Mouse (Mus musculus): ENCODE data around the gene Hyal1. TPM values are rescaled to one million over a fixed set of nuclear protein-coding genes. Genes with fewer than 3 reads are reported as not detected.
A peak's percentile ranks its signal among the peaks of the same experiment; 100 is the strongest.
"Not testable (repeated sequence)": the region's sequence is repeated elsewhere in the genome, so short reads cannot be mapped to it uniquely, and the experiment has no call there.

Hyal1 gene
- polyA plus RNA-seq, 1 experiment from 2014 or later = 8.5 TPM

DNA sequence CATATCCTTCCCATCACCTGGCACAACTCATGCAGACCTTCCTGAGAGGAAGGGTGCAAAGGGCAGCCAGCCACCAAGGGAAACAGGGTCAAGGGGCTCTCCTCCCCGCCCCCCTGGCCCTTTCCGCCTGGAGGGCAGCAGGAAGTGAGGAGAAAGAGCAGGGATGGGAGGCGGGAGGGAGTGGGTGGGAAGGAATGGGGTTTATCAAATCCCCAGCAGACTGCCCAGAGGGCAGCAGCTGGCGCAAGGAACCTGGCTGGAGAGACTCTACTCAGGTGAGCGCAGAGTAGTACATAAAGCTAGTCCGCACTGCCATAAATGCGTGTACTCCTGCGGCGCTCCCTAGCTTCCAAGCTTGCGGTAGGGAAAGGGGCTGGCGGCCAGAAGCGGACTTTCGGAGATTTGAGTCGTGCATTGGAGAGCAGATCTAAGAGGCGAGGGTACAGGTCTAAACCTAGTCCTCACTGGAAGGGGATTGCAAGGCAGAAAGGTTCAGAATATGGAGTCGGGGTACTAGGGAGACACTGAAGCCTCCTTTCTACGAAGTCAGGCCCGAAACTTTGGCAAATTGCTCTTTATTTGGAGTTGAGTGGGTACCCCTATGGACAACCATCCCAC is 8.9 kb upstream of the Hyal1 start, which contains the start of gene Hyal2:
TSS of gene Hyal2 (plus strand) at position 244 of the 618 bp plus-strand sequence.
- peak within 1 kb of the TSS; percentile 85 for H3K4me3 ChIP-seq
- peaks cover 51% of the 10 kb centered on the region for H3K36me3 ChIP-seq
- peak within 1 kb of the TSS; percentile 84 for H3K27ac ChIP-seq (replicated peaks)
- no peaks in the 10 kb centered on the region for H3K27me3 ChIP-seq
- H3K4me2 ChIP-seq = peak within 1 kb of the TSS; percentile 96
- H3K9me3 ChIP-seq = no peaks in the 10 kb centered on the region
- no peak for ATAC-seq (ENCODE audit: low read depth)
- peak within 1 kb of the TSS; percentile 92 for H3K9ac ChIP-seq
- peaks cover 71% of the 10 kb centered on the region for H3K4me1 ChIP-seq (replicated peaks)
- WGBS = 8% methylated on average over 18 of the region's 18 CpGs

DNA sequence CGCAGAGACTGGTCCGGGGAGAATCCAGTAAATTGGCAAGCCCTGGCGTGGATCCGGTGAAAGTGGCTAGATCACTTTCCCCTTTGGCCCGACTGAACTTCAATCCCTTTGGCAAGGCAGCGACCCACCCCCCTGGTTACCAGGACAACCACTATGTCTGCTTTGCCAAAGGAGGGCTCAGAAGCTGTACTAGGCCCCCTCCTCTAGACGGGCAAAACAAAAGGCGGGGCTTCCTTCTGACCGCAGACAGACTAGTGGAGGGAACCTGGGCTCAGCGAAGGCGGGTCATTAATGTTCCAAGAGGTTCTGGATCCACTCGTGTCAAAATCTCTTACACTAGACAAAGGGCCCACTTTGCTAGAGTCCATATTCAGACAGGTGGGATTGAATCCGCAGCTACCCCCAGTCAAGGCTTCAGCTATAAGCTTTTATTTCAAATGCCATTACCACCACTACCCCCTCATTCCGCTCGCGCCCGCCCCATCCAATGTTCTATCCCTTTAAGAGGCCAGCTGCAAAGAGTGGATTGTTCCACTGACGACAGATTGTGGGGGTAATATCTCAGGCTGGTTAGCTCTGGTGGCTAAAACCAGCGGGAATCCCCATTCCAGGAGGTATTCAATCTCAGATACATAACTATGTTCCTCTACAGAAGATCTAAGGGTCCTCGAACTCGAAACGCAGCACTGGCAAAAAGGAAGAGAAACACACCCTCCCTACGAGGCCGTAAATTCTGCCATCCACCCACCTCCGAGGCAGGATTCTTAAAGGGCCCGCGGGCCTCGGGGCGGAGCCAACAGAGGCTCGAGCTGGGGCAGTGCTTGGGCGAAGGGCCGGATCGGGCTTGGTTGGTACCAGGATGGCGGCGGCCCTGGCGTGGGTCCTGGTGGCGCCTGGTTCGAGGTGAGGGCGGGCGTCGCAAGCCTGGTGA is 8.1 kb upstream of the Hyal1 start:
- Histone ChIP-seq H3K4me2 (peak overlapping the region; percentile 96), H3K9me3 (no peaks in the 10 kb centered on the region), H3K36me3 (peaks cover 58% of the 10 kb centered on the region), H3K9ac (peak overlapping the region; percentile 92), H3K4me1 (replicated peaks) (peaks cover 68% of the 10 kb centered on the region), H3K27ac (replicated peaks) (peak overlapping the region; percentile 84), H3K4me3 (peak overlapping the region; percentile 85), H3K27me3 (no peaks in the 10 kb centered on the region)
- ATAC-seq (ENCODE audit: low read depth) = peak; percentile 92
- under 1% methylated on average over 41 of the region's 41 CpGs for WGBS

DNA sequence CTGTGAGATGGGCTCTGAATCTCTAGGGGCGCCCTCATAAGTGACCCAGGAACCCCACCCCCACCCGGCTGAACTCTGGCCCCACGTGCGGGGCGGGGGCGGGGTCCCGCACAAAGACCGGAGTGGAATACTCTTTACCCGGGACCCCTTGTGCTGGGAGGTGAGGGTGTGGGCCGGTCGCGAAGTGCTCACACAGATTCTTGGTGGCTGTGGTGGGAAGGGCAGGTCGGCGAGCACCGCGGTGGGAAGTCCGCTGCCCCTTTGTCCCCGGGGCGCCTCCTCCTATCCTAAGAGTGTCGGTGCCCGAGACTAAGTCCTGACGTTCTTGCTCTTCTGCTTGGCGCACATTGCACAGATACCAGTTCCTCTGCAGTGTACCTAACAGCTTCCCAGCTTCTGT is 7.5 kb upstream of the Hyal1 start:
- no peaks in the 10 kb centered on the region for H3K27me3 ChIP-seq
- peaks cover 62% of the 10 kb centered on the region for H3K4me1 ChIP-seq (replicated peaks)
- ATAC-seq (ENCODE audit: low read depth) = peak; percentile 33
- H3K9me3 ChIP-seq = no peaks in the 10 kb centered on the region
- H3K4me3 ChIP-seq = peak overlapping the region; percentile 85
- under 1% methylated on average over 20 of the region's 23 CpGs for WGBS
- peaks cover 63% of the 10 kb centered on the region for H3K36me3 ChIP-seq
- peak overlapping the region; percentile 92 for H3K9ac ChIP-seq
- H3K4me2 ChIP-seq = peak overlapping the region; percentile 96
- peak overlapping the region; percentile 84 for H3K27ac ChIP-seq (replicated peaks)

DNA sequence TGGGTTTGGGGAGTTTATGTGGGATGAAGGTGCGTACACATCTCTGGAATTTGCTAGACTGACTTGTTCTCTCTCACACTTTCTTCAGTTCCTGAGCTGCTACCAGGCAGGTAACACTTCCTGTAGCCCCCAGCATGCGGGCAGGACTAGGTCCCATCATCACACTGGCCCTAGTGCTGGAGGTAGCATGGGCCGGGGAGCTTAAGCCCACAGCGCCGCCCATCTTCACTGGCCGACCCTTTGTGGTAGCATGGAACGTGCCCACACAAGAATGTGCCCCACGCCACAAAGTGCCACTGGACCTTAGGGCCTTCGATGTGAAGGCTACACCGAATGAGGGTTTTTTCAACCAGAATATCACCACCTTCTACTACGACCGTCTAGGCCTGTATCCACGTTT is 6.7 kb upstream of the Hyal1 start:
- ATAC-seq (ENCODE audit: low read depth) = no peak
- Histone ChIP-seq H3K9ac (peak overlapping the region; percentile 92), H3K27me3 (no peaks in the 10 kb centered on the region), H3K4me2 (peak overlapping the region; percentile 96), H3K36me3 (peaks cover 63% of the 10 kb centered on the region), H3K4me3 (peak overlapping the region; percentile 85), H3K9me3 (no peaks in the 10 kb centered on the region), H3K4me1 (replicated peaks) (peaks cover 59% of the 10 kb centered on the region), H3K27ac (replicated peaks) (peak overlapping the region; percentile 84)
- 54% methylated on average over 13 of the region's 13 CpGs for WGBS

DNA sequence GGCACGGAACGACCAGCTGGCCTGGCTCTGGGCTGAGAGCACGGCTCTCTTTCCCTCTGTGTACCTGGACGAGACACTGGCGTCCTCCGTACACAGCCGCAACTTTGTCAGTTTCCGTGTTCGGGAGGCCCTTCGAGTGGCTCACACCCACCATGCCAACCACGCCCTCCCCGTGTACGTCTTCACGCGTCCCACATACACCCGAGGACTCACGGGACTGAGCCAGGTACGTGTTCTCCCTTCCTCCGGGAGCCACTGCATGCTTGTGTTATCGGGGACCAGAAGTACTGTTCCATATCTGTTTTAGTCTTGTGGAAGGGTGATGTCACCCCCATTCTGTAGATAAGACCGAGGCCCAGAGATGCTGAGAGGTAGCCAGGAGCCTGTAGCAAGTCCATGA is 5.9 kb upstream of the Hyal1 start:
- peaks cover 54% of the 10 kb centered on the region for H3K4me1 ChIP-seq (replicated peaks)

DNA sequence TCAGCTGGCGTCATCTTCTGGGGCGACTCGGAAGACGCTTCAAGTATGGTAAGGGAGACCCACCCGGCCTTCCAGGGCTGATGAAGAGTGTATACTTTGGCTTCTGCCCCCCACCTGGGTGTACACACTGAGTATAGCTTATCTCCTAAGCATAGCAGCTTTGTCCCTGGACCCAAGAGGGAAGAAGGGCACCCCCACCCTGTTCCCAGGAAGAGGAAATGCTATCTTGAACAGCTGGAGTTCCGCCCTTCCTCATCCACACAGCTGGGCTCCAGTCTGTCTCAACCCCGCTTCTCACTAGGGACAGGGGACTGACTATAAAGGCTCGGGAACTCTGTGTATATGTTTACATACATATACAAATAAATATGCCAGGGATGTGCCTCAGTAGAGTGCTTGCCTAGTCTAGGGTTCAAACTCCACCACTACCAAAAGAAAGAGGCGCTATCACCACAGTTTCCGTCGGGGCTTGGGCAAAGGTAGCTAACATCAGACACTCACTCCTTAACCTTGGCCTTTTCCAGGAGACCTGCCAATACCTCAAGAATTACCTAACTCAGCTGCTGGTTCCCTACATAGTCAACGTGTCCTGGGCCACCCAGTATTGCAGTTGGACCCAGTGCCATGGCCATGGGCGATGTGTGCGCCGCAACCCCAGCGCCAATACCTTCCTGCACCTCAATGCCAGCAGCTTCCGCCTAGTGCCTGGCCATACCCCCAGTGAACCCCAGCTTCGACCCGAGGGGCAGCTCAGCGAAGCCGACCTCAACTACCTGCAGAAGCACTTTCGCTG is 5.0 kb upstream of the Hyal1 start:
- no peak overlapping the region for H3K27ac ChIP-seq (replicated peaks)
- peaks cover 60% of the 10 kb centered on the region for H3K4me1 ChIP-seq (replicated peaks)
- H3K9ac ChIP-seq = peak overlapping the region; percentile 92
- no peak for ATAC-seq (ENCODE audit: low read depth)
- peak overlapping the region; percentile 85; the same call in 1 of the 2 replicates for H3K4me3 ChIP-seq
- no peaks in the 10 kb centered on the region for H3K27me3 ChIP-seq
- peak overlapping the region; percentile 96 for H3K4me2 ChIP-seq
- H3K36me3 ChIP-seq = peaks cover 48% of the 10 kb centered on the region
- WGBS = 93% methylated on average over 22 of the region's 22 CpGs
- no peaks in the 10 kb centered on the region for H3K9me3 ChIP-seq

More for the DNA sequence above, 5.9 kb upstream of the Hyal1 start:
- Histone ChIP-seq H3K4me3 (peak overlapping the region; percentile 85), H3K9ac (peak overlapping the region; percentile 92), H3K36me3 (peaks cover 55% of the 10 kb centered on the region), H3K4me2 (peak overlapping the region; percentile 96), H3K9me3 (no peaks in the 10 kb centered on the region), H3K27me3 (no peaks in the 10 kb centered on the region), H3K27ac (replicated peaks) (no peak overlapping the region)
- WGBS = 93% methylated on average over 21 of the region's 21 CpGs
- ATAC-seq (ENCODE audit: low read depth) = no peak

DNA sequence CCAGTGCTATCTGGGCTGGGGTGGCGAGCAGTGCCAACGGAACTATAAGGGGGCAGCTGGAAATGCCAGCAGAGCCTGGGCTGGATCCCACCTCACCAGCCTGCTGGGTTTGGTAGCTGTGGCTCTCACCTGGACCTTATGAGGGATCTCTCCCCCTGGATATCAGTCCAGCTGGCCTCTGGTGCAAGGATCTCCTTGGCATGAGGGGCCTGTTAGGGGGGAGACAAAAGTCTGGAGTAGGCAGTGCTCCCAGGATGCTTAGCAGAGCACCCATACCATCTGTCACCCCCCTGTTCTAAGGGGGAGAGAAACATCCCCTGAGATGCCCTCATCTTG is 4.4 kb upstream of the Hyal1 start:
- no peaks in the 10 kb centered on the region for H3K9me3 ChIP-seq
- no peaks in the 10 kb centered on the region for H3K27me3 ChIP-seq
- peaks cover 60% of the 10 kb centered on the region for H3K4me1 ChIP-seq (replicated peaks)
- H3K4me2 ChIP-seq = no peak overlapping the region
- H3K27ac ChIP-seq (replicated peaks) = no peak overlapping the region
- ATAC-seq (ENCODE audit: low read depth) = no peak
- H3K36me3 ChIP-seq = peaks cover 45% of the 10 kb centered on the region
- H3K9ac ChIP-seq = 0 out of 2 replicates have a peak overlapping the region, but pooled peaks have one; percentile 17
- WGBS = 98% methylated on average over 2 of the region's 2 CpGs
- no peak overlapping the region; the same call in 1 of the 2 replicates for H3K4me3 ChIP-seq

DNA sequence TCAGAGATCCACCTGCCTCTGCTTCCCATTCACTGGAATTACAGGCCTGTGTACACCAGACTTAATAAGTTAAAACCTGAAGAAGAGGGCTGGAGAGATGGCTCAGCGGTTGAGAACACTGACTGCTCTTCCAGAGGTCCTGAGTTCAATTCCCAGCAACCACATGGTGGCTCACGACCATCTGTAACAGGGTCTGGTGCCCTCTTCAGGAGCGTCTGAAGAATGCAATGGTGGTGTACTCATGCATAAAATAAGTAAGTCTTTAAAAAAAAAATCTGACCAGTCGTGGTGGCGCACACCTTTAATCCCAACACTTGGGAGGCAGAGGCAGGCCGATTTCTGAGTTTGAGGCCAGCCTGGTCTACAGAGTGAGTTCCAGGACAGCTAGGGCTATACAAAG is 3.0 kb upstream of the Hyal1 start:
- not testable (repeated sequence) for H3K4me3 ChIP-seq; H3K27ac ChIP-seq (replicated peaks); H3K9me3 ChIP-seq; H3K9ac ChIP-seq; ATAC-seq (ENCODE audit: low read depth); H3K4me2 ChIP-seq; H3K27me3 ChIP-seq
- peaks cover 45% of the 10 kb centered on the region for H3K36me3 ChIP-seq
- WGBS = 76% methylated on average over 6 of the region's 6 CpGs
- H3K4me1 ChIP-seq (replicated peaks) = peaks cover 50% of the 10 kb centered on the region

DNA sequence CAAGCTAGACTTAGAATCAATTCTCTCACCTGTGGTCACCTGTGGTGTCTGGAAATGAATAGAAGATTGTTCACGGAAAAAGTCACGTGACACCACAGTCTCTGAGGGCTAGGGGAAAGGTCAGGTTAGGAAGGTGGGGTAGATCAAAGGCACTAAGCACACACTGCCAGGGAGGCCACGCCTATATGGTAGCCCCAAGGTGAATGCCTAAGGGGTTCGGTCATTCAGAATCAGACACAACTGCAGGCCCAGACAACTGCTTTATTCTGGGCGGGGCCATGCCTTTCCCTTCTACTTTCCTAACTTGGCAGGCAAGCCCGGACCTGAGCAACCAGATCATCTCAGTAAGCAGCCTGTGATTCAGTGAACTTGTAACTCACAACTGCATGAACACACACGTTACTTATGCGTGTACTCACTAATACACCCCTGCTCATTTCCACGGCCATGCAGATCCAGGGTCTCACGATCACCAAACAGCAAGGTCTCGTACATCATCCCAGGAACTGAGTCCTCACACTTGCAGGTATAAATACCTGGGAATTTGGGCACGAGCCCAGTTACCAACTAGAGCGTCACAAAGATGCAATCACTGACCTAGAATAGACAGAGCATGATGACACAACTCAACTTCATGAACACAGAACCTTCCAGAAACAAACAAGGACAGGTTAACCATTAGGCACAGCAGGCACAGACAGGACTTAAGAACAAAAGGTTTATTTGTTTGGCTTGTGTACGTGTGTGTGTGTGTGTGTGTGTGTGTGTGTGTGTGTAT is 959 bp upstream of the Hyal1 start:
- H3K4me3 ChIP-seq = no peak overlapping the region
- H3K4me2 ChIP-seq = no peak overlapping the region
- H3K27ac ChIP-seq (replicated peaks) = no peak overlapping the region
- H3K9ac ChIP-seq = no peak overlapping the region
- peaks cover 55% of the 10 kb centered on the region for H3K4me1 ChIP-seq (replicated peaks)
- 88% methylated on average over 14 of the region's 14 CpGs for WGBS
- H3K27me3 ChIP-seq = no peaks in the 10 kb centered on the region
- H3K36me3 ChIP-seq = peaks cover 41% of the 10 kb centered on the region
- H3K9me3 ChIP-seq = no peaks in the 10 kb centered on the region
- ATAC-seq (ENCODE audit: low read depth) = no peak

DNA sequence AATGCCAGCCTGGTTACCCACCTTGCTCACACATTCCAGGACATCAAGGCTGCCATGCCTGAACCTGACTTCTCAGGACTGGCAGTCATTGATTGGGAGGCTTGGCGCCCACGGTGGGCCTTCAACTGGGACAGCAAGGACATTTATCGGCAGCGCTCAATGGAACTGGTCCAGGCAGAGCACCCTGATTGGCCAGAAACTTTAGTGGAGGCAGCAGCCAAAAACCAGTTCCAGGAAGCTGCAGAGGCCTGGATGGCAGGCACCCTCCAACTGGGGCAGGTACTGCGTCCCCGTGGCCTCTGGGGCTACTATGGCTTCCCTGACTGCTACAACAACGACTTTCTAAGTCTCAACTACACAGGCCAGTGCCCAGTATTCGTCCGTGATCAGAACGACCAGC is 1.1 kb downstream of the Hyal1 start:
- H3K9me3 ChIP-seq = no peaks in the 10 kb centered on the region
- no peak overlapping the region for H3K27ac ChIP-seq (replicated peaks)
- H3K9ac ChIP-seq = no peak overlapping the region
- ATAC-seq (ENCODE audit: low read depth) = no peak
- peaks cover 24% of the 10 kb centered on the region for H3K36me3 ChIP-seq
- H3K4me1 ChIP-seq (replicated peaks) = peaks cover 51% of the 10 kb centered on the region
- H3K4me3 ChIP-seq = no peak overlapping the region
- H3K4me2 ChIP-seq = no peak overlapping the region
- WGBS = 96% methylated on average over 10 of the region's 10 CpGs
- no peaks in the 10 kb centered on the region for H3K27me3 ChIP-seq

DNA sequence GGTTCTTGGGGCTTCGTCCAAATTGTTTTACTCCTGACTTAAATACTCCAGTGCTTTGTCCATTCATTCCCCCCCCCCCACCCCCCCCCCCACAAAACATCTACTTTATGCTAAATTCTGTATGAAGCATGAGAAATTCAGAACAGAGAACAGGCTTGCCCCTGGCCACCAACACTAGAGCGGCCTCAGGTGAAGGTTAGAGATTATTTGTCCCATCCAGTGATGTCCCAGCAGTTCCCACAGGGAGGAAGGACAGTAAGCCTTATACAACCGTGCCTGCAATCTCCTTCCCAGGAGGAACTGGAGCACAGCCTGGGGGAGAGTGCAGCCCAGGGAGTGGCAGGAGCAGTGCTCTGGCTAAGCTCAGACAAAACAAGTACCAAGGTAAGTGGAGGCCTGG is 1.9 kb downstream of the Hyal1 start, which contains the start of gene Naa80:
TSS of gene Naa80 (plus strand) at position 301 of the 400 bp plus-strand sequence.
- Histone ChIP-seq H3K9ac (peak within 1 kb of the TSS; percentile 85; the same call in 1 of the 2 replicates), H3K36me3 (peaks cover 24% of the 10 kb centered on the region), H3K4me1 (replicated peaks) (peaks cover 51% of the 10 kb centered on the region), H3K27ac (replicated peaks) (peak within 1 kb of the TSS; percentile 88; the same call in 1 of the 2 replicates), H3K9me3 (no peaks in the 10 kb centered on the region), H3K4me3 (no peak within 1 kb of the TSS), H3K4me2 (peak within 1 kb of the TSS; percentile 97; the same call in 1 of the 2 replicates), H3K27me3 (no peaks in the 10 kb centered on the region)
- ATAC-seq (ENCODE audit: low read depth) = no peak
- whole genome bisulfite sequencing = 80% methylated on average over 3 of the region's 3 CpGs
